Mouse (Mus musculus) mouse embryonic stem cell (cell line): ENCODE measurements at regions not wholly inside any gene's neighbourhood (a gene's known extent, or its start where the extent isn't known, plus 50 kb on each side); places are given as distances from the start of the nearest gene placed in this dataset.

ENCODE experiments used
- in situ Hi-C, 2 experiments: fragments of 300-500 bp; cut with MboI; formaldehyde crosslinking; loops; 1 replicate in 1 of 2; 3 replicates in 1 of 2; pipeline ENCODE4 v1.14.3; 2019 to 2020; ENCODE audit warnings: low sequenced_read_pairs in 2 of 2, low pct_unique_long_range_greater_than_20kb in 1 of 2, mixed read lengths in 1 of 2; ENCODE audit not compliant: unreplicated experiment in 1 of 2

DNA sequence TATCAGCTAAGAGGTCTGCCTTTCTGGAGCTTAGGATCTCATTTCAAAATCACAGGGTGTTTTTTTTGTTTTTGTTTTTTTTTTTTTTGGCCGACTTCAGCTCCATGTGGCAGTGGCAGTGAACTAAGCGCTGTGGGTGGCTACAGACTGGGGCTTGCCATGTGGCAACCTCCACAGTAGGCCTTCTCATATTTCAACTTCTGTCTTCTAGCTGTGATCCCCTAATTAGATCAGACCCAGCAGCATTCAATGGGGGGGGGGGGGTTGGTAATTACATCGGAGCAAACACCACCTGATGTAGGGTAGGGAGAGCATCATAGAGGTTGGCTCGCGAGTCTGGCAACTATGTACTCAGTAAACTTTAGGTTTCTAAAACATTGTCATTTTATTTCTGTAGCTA lies 392.1 kb upstream of the Dcn start:
- in situ Hi-C loops = no loop called here

DNA sequence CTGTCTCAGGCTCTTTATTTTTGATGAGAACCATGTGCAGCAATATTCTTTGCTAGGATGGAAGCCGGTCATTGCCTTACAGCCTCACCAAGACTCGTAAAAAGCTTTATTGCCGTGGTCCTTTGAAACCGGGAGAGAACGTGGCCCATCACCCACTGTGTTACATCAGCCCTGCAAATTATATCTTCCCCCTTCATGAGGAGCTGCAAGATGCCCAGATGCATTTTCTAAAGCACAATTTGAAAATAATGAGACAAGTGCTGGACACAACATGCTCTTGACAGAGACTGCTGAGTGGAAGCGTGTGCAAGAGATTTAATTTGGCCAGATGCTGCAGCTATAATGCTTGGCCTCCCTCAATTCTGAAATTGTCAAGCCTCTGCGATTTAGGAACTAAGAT lies 389.2 kb upstream of the Dcn start:
- in situ Hi-C loops = no loop called here

DNA sequence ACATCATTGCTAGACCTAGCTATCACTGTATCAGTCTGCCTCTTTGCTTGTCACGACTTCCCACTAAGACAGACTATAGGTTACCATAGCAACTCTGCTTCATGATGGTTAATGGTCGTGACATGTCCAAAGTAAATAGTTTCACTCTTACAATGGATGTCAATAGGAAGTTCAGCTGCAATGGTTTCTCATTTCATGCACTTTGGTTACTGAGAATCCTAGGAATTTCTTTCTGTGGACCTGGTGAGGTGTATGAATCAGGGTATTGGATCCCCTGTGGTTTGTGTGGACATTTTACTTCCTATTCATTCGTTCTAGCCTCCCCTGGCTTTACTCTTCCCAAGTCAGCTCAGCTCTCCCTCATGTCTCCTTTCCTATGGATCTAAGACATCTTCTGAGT lies 385.5 kb upstream of the Dcn start:
- in situ Hi-C loops = no loop called here

DNA sequence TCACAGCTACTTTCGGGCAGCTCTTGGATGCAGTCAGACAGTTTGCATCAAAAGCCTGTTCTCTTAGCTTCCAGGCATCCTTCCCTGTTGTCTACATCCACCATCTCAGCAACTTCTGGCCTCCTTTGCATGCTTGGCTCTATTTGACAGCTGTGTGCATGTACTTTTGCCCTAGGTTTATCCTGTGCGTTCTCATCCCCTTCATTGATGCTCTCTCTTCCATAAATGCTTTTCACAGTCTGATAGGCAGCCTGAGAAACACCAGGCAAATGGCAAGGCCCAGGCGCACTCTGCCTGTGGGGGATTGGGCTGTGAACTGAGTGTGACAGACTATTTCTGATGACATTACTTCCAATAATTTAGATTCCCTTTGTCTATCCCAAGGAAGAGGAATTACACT lies 364.9 kb upstream of the Dcn start:
- in situ Hi-C loops = no loop called here

DNA sequence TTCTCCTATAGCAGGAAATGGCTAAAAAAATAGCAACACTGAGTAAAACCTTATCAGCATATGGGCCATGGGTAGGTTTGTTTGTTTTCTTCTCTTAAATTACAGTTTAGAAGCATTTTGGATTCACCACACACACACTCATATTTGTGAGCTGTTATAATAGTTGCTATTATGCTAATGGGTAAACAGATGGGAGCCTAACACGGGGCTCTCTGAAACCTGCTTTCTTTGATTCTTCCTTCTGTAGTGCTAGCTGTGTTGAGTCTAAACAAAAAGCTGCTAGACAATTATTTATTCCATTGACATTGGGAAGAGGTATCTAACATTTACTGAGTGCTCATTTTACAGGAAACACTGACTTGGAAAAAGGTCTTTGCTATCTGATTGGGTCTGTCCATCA lies 356.7 kb upstream of the Dcn start:
- in situ Hi-C loops = no loop called here

DNA sequence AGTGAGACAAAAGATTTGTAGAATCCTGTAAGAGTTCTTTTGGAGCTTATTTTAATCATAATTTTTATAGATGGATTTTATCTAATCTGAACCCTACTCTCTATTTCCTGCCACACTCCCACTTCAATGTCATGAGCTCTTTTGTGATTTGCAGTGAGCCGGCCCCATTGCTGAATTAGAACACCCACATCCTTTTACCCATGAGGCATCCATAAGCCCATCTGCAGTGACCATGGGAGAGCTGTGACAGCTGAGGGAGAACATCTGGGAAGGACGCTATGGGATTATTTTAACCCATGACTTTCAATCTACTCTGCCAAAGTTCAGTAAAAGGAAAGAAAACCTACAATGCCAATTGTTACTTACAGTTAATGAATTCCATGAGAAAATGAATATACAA lies 337.8 kb upstream of the Dcn start:
- in situ Hi-C loops = no loop called here

DNA sequence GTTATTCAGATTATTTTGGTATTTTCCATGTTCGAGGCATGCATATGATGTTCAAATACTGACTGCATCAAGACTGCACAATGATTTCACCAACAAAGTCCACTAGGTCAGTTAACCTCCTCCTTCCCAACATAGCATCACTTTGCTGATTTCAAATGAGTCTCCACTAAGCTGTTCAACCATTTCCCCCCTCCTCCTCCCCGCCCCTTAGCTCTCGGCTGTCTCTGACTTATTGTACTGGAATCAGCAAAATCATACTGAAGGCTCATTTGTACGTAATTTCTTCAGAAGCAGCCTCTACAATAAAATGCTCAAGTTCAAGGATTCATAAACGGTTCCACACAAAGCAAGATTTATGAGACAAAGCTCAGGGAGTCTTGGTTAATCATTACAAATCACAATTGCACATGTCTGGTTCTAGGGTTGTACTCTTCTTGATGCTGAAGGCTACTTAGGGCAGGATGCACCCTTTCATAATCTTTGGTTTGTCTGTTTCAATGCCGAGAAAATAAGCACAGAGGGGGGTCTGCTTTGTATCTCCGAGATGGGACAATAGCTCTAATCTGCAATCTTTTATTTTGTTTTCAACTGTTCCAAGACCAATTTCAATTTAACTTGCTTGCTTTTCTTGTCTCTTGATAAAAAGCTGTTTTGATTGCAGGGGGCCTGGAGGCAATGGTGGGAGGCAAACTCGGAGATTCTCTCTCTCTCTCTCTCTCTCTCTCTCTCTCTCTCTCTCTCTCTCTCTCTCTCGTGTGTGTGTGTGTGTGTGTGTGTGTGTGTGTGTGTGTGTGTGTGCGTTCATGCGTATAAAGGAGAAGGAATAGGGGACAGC lies 320.6 kb upstream of the Dcn start:
- in situ Hi-C loops = no loop called here

DNA sequence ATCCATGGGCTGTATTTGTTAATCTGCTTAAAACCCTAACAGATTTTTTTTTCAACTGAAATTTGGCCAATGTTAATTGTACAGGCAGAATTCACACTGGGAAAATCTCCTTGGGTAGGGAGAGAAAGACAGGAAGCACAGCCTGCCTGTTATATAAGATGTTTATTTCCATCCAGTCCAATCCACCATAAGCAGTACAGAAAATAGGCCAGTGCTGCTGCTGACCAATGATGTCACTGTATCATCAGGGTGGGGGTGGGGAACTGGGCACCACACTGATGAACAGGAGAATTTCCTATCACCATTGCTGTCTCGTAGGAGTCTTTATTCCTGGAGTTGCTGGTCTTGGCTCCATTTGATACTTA lies 320.0 kb upstream of the Dcn start:
- in situ Hi-C loops = no loop called here

DNA sequence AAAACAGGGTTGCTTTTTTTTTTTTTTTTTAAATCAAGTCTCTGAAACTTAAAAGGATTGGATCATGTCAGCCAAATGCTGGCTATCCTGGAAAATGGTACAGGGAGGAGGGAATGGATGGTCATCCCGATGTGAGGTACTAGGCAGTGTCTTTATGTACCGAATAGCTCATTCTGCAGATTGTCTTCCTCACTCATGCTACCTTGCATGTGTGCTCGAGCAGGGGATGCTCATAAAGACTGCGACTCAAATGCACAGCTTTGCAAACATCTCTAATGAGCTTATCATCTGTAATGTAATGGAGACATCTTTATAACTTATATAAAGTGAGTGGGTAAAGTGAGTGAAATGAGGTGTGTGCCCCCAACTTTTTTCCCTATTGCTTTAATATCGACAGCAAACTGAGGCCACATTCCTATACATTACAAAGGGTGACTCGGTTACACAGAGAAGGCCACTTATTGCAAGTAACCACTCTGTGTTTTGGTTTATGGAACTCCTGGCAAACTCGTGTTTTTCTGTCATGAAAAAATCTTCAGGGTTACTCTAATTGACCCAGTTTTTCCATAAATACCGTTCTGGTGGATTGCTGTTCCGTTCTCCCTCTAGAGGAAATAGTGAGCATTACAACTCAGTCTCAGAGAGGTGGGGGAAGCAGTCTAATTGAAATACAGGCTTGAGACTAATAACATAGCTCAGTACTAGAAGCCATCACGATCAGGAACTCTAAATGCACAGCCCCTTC lies 319.4 kb upstream of the Dcn start:
- in situ Hi-C loops = no loop called here

DNA sequence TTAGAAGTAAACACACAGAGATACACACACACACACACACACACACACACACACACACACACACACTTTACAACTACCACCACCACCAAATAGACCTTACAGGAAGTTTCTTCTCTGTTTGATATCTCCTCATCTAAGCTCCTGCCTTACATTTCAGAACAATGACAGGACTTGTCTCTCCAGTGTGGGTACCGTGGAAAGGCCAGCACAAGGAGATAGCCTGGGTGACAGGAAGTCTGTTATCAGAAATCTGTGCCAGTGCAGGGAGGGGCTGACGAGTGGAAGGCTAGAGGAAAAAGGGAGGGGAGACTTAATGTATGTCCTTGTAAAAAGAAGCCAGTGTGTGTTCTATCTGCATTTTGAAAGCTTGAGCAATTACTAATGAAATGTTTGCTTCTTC lies 318.5 kb upstream of the Dcn start:
- in situ Hi-C loops = no loop called here

DNA sequence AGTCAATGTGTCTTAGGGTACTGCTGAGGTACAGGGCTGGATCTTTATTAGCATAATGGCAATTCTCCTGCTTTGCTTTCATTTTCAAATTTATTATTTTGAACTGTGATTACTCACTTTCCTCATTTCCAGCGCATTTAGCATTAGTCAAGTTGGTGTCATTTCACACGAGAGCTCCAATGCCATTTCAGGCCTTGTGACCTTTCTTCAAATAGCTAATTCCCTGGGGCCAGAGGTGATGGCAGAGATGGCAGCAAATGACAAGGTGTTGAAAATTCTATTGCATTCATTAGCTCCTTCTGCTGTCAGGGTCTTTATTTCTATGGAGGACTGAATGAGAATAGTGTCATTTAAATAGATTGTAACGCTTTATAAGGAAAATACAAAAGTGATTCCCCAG lies 300.9 kb upstream of the Dcn start:
- in situ Hi-C loops = no loop called here

DNA sequence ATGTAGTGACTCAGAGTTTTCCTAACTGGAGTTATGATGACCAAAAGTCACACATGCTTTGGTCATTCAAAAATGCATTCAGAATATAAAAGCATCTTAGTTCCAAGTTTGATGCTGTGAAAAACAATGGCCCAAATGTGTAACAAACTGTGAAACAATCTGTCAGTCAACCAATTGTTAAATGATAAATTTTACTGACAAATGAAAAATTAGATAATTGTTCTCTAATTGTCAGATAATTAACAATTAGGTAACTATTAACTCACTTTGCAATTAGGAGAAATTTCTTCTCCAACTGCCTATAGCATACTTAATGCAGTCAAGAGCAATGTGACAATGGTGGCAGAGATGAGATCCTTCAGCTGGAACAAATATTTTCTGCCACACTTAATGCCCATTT lies 289.7 kb upstream of the Dcn start:
- in situ Hi-C loops = no loop called here

DNA sequence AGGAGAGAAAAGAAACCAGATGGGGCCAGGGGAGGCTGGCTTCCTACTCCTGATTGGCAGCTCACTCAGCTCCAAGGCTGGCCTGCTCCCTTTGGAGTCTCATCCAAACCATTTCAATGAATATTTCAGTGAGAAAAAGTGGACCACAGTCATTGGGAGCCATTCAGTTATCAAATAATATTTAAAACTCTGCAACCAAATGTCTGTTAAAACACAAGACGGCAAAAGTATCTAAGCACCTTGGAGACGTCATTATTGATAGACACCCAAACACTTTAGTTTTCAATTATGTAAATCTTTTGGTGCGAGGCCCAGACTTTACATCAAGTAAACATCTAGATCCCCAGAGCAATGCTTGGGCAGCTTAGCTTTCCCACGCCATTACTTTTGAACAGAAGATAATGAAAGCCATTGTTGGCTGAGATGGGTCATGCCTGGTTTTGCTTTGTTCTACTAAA lies 268.1 kb upstream of the Dcn start:
- in situ Hi-C loops = no loop called here

DNA sequence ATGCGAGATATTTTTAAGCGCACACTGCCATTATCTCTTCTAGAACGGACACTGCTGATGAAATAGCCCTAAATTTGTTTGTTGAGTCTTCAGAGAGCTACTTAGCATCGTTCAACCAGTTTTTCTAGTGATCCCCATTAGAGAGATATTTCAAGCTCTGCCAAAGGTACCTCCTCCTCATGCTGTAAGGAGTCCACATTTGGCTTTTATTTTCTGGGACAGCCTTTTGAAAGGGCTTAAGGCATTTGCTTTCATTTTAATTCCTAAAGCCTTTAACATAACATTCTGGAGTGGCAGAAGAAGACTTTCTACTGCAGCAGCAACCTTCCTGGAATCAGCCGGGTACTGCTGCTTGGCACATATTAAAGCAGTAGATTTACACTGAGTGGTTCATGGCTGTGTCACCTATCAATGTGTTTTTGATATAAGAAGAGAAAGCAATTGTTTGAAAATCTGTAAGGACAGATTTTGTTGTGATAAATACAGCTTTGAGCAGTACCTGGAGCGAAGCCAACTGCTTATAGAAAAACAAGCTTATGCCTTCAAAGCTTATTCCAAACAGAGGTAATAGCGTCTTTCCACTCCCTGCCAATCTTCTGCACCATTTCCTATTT lies 267.5 kb upstream of the Dcn start:
- in situ Hi-C loops = no loop called here

DNA sequence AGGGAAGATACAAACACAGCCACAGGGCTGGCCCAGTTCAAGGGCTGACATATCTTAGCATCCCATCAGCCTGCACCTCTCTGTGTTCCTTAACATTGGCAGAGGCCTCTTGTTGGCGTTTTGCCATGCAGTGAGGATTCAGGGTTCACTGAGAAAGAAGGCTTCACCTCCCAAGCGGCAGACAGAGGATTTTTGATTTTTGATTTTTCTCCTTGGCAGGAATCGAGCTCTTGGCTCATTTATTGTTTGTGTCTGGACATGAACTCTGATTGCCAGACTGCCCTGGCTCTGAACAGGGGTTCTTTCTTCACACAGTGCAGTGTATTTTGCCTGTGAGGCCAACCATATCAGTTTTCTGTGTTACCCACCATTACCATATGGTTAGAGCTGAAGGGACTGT lies 259.9 kb upstream of the Dcn start:
- in situ Hi-C loops = no loop called here

DNA sequence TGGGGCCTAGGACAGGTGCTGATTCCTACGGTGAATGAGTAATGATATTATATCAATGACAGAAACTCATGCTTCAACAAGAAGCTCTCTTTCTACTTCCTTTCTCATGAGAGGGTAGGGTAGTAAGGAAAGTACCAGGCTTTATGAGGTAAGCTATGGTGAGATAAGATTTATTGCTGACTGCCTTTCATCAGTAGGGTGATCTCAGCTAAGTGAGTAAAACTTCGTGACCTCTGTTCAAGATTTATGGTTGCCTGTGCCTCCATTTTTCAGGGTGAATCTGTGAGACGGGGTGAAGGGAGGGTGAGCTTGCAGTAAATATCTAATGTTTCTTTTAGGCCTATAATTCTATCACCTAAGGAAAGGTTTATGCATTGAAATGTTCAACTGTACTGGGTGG lies 259.0 kb upstream of the Dcn start:
- in situ Hi-C loops = no loop called here

DNA sequence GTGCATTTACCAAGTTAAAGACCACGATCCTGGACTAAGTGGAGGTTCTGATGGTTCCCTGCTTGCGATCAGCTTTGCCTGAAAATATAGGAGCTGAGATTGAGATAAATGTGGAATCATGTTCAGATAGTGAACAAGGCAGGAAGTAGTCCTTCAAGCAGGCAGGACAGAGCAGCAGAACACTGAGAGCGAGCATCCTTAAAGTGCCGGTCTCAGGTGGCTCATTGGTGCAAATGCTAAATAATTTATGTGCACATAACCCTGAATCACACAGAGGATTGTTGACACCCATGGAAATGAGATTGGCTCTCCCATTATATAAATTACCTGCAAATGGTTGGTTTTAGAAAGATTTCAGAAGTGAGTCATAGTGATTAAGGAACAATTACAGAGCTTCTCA lies 243.8 kb upstream of the Dcn start:
- in situ Hi-C loops = no loop called here

DNA sequence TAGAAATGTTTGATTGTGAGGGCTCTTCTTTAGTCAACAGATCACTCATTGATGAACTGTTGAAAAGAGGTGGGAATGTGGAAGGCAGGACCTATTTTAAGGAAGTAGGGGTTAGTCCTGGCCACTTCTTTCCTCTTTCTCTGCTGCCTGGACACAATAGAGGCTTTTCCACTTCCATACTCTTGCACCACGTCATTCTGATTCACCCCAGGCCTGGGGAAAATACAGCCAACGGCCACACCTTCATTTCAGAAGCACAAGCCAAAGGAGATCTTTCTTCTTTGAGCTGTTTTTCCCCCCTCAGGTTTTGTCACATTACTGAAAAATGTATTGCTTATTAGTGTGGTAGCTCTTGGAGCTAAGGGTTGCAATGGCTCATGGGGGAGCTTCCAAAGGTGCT lies 237.9 kb upstream of the Dcn start:
- in situ Hi-C loops = no loop called here

DNA sequence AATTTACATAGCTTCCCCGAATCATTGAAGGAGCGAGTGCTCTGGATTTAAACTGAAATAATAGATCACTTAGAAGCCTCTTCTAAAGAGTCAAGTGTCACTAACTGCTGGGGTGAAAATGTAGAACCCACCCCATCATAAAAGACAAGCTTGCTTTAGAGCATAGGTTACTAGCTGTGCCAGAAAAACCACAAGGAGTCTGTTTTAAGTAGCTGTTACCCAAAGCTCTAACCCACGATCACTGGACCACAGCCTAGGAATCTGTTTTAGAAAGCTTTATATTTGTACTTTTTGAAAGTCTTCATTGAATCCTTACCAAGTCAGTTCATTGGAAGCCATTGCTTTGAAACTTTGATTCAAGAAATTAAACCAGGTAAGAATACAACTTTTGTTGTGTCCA lies 233.7 kb upstream of the Dcn start:
- in situ Hi-C loops = no loop called here

DNA sequence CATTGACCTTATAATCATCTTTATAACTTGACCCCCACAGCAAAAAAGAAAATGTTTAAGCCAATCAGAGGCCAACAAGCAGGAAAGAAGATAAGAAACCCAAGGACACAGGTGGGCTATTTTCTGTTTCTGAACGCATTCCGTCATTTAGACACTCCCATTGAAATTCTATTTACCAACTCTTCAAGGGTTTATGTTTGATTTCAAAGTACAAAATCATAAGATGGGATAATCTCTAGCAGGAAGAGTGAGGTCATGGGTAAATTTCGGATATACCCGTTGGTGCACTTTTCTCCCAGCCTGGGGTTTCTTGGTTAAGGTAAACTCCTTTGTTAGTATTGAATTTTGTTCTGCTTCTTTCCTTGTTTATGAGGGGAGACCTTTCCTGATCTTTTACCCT lies 230.9 kb upstream of the Dcn start:
- in situ Hi-C loops = no loop called here
